Mouse (Mus musculus) forebrain, embryonic 14.5 days (tissue): ENCODE measurements around the gene Ifnab. TPM values are rescaled to one million over a fixed set of nuclear protein-coding genes. Genes with fewer than 3 reads are reported as not detected.

ENCODE experiments used
- ATAC-seq: fragments of 200-750 bp; cut with Nextera tagmentation; 2 replicates; pipeline ENCODE4 v1.8.0; 2017; ENCODE audit warnings: mild to moderate bottlenecking, moderate library complexity
- DNase-seq: peaks from one replicate; pipeline ENCODE4 v3.0.0-alpha.2; 2015; ENCODE audit warnings: low spot score
- H3K27ac ChIP-seq: fragments of 300-500 bp; sonication (generic); 2 replicates; pipeline ENCODE4 v1.5.1; 2014; ENCODE audit warnings: low read depth, mild to moderate bottlenecking, control low read depth, low read length, moderate library complexity
- H3K27me3 ChIP-seq: fragments of 300-500 bp; sonication (generic); replicated peaks from 2 replicates; pipeline ENCODE4 v1.6.1; 2014; ENCODE audit warnings: low read length, control low read depth, mixed read lengths; ENCODE audit not compliant: control insufficient read depth, insufficient read depth
- H3K36me3 ChIP-seq: fragments of 300-500 bp; sonication (generic); 2 replicates; pipeline ENCODE4 v1.6.1; 2014; ENCODE audit warnings: low read length, control low read depth; ENCODE audit not compliant: control insufficient read depth, insufficient read depth
- H3K4me1 ChIP-seq: fragments of 300-500 bp; sonication (generic); 2 replicates; pipeline ENCODE4 v1.6.1; 2014; ENCODE audit warnings: antibody characterized with exemption, low read length, control low read depth; ENCODE audit not compliant: control insufficient read depth, insufficient read depth
- H3K4me2 ChIP-seq: fragments of 300-500 bp; sonication (generic); 2 replicates; pipeline ENCODE4 v1.6.1; 2014; ENCODE audit warnings: mild to moderate bottlenecking, control low read depth, low read length
- H3K4me3 ChIP-seq: fragments of 300-500 bp; sonication (generic); 2 replicates; pipeline ENCODE4 v1.5.1; 2014; ENCODE audit warnings: low read depth, low read length, control low read depth
- H3K9ac ChIP-seq: fragments of 300-500 bp; sonication (generic); 2 replicates; pipeline ENCODE4 v1.6.1; 2014; ENCODE audit warnings: mild to moderate bottlenecking, low read length, control low read depth, moderate library complexity
- H3K9me3 ChIP-seq: fragments of 300-500 bp; sonication (generic); replicated peaks from 2 replicates; pipeline ENCODE4 v1.6.1; 2016; ENCODE audit warnings: low read length, control low read depth, mixed read lengths; ENCODE audit not compliant: control insufficient read depth
- WGBS: fragments of 180-500 bp; shearing (Covaris S2); extraction: QIAGEN DNeasy Blood & Tissue Kit; methylation state at CpG from one replicate; pipeline ENCODE4 v1.1.7; 2014; 5-methylcytosine and 5-hydroxymethylcytosine counted together
- polyA plus RNA-seq: library from polyadenylated mRNA; unstranded; fragments of >200 nt; fragmentation: Nextera tagmentation; extraction: Ambion mirVana; gene quantifications from 2 replicates; pipeline ENCODE4 v1.2.1, GENCODE M21; 2014

Gene Ifnab
- polyA plus RNA-seq = not detected in 2 replicates

DNA sequence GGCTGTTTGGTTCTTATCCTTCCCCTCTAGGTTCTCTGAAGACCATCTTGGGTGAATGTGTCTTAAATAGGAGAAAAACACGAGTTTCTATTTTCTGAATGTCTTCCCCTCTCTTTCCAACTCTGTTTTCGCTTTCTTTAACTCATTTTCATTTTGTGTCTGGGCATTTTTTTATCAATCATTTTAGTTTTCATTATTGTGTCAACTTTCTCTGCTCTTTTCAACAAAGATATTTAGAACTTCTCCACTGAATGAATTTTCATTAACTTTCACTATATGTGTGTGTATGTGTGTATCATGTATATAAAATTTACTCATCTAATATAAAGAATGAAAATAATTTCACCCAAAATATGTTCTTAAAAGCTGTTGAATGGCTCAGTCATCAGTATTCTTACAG is at the start of gene Ifnab:
Ifnab (minus strand) TSS at position 101 of the 400 bp plus-strand sequence.
- ATAC-seq = no peak
- Histone ChIP-seq H3K9me3 (no peaks in the 10 kb centered on the region), H3K36me3 (no peaks in the 10 kb centered on the region), H3K27ac (no peak within 1 kb of the TSS), H3K9ac (no peak within 1 kb of the TSS), H3K4me2 (no peak within 1 kb of the TSS), H3K4me3 (no peak within 1 kb of the TSS), H3K27me3 (no peaks in the 10 kb centered on the region), H3K4me1 (no peaks in the 10 kb centered on the region)
- no peak for DNase-seq
- WGBS = 66% methylated on average over 2 of the region's 2 CpGs

DNA sequence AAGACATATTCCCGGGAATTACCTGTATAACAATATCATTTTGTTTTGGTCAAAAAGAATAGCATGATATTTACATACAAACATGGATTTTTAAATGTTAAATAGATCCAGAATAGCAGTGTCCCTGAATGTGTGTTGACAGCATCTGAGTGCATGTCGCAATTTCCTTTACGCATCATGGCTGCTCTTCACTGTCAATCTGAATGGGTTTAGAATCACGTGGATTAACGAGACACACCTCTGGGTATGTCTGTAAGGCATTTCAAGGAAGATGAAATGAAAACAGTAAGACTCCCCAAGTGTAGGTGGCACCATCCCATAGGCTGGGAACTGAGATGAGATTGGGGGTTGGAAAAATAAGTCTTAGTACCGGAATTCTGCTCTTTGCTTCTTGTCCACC is 47.9 kb upstream of the Ifnab start:
- WGBS = 90% methylated on average over 6 of the region's 6 CpGs
- H3K27ac ChIP-seq = no peak overlapping the region
- H3K4me2 ChIP-seq = no peak overlapping the region
- H3K9ac ChIP-seq = no peak overlapping the region
- ATAC-seq = no peak
- H3K4me1 ChIP-seq = no peaks in the 10 kb centered on the region
- H3K9me3 ChIP-seq = no peaks in the 10 kb centered on the region
- no peak for DNase-seq
- H3K36me3 ChIP-seq = no peaks in the 10 kb centered on the region
- H3K4me3 ChIP-seq = no peak overlapping the region
- no peaks in the 10 kb centered on the region for H3K27me3 ChIP-seq

DNA sequence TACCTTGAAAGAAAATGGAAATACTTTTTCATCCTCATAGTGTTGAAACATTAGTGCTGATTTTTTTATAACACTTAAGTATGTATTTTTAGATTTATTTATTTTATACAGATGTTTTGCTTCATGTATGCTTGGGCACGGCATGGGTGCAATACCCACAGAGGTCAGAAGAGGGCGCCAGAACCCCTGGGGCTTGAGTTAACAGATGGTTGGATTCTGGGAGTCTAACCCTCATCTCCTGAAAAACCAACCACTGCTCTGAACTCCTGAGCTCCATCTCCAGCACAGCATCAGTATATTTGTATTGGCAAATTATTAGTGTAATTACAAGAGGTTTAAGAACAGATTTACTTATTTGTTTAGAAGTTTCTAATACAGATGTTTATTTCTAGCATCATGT is 47.3 kb upstream of the Ifnab start:
- no peak; the same call in 1 of the 2 replicates for ATAC-seq
- 1% methylated on average over 2 of the region's 2 CpGs for WGBS
- Histone ChIP-seq H3K9me3 (no peaks in the 10 kb centered on the region), H3K9ac (no peak overlapping the region), H3K27ac (no peak overlapping the region), H3K4me1 (no peaks in the 10 kb centered on the region), H3K4me2 (no peak overlapping the region), H3K36me3 (no peaks in the 10 kb centered on the region), H3K27me3 (no peaks in the 10 kb centered on the region), H3K4me3 (no peak overlapping the region)
- DNase-seq = peak; percentile 74

DNA sequence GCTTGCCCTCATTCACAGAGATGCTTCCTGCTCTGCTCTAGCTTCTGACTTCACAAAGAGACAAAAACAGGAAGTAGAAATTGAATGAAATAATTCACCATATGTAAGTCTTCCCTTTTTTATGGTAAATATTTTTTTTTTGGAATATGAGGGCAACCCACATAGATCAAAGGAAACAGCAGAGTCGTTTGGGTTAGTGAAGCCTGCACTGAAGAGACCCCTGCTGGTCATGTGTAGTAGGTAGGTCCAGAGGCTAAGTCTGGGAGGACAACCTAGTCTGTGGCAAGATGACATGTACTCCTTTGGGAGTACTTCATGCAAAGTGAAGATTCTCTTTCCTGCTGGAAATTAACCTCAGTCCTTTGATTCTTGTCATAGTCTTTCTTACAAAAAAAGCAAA is 36.2 kb upstream of the Ifnab start:
- H3K27ac ChIP-seq = no peak overlapping the region
- DNase-seq (peak; percentile 36), ATAC-seq (no peak)
- no peak overlapping the region for H3K4me3 ChIP-seq
- no peaks in the 10 kb centered on the region for H3K9me3 ChIP-seq
- no peaks in the 10 kb centered on the region for H3K4me1 ChIP-seq
- no peak overlapping the region for H3K4me2 ChIP-seq
- 3% methylated on average over 1 of the region's 1 CpGs for WGBS
- no peaks in the 10 kb centered on the region for H3K27me3 ChIP-seq
- no peak overlapping the region for H3K9ac ChIP-seq
- H3K36me3 ChIP-seq = no peaks in the 10 kb centered on the region

DNA sequence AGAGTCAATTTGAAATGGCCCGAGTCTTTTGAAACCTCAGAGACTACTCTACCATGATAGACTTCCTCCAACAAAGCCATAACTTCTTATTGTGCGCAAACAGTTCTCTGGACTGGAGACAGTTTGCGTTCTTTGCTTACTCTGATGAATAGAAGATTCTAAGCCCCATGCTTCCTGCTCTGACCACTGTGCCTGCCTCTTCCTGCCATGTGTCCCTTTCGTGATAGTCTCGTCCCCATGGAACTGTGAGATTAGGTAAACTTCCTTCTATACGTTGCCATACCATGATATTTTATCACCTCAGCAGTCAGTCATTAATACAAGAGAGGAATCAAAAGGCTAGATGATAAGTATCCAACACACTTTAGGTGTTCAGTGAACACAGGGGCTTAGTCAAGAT is 35.6 kb upstream of the Ifnab start:
- DNase-seq = no peak

DNA sequence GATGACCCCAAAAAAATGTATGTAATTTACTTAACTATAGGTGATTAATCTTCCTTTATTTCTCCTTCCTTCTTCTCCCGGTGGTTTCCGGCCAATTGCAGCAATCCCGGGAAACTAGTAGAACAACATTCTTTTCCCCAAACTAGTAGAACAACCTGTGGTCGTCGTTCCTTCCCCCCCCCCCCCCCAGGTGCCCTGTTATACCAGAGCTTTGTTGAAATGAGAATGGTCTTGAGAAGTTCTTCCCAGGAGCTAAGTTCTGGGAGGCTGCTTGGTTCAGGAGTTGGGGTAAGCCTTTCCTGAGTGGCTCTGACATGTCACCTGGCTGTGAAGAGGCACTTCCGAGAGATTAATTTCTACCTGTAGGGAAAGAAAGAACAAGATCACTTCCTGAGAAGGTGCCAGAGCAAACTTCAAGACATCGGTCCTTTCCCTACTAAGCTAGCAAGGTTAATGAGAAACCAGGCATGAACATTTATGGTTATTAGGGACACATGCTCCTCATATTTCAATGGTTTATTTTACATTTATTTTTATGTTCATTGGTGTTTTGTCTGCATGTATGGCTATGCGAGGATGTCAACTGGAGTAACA is 32.4 kb upstream of the Ifnab start:
- Histone ChIP-seq H3K27ac (no peak overlapping the region), H3K4me3 (no peak overlapping the region), H3K9ac (no peak overlapping the region), H3K9me3 (no peaks in the 10 kb centered on the region), H3K4me1 (peaks cover 19% of the 10 kb centered on the region), H3K36me3 (peaks cover 13% of the 10 kb centered on the region), H3K4me2 (no peak overlapping the region), H3K27me3 (no peaks in the 10 kb centered on the region)
- WGBS = 76% methylated on average over 8 of the region's 8 CpGs
- no peak for DNase-seq
- ATAC-seq = no peak

More for the DNA sequence above, 35.6 kb upstream of the Ifnab start:
- Histone ChIP-seq H3K9ac (no peak overlapping the region), H3K4me1 (no peaks in the 10 kb centered on the region), H3K27ac (no peak overlapping the region), H3K4me2 (no peak overlapping the region), H3K36me3 (no peaks in the 10 kb centered on the region), H3K4me3 (no peak overlapping the region), H3K27me3 (no peaks in the 10 kb centered on the region), H3K9me3 (no peaks in the 10 kb centered on the region)
- no peak for ATAC-seq
- WGBS = 91% methylated on average over 6 of the region's 6 CpGs

DNA sequence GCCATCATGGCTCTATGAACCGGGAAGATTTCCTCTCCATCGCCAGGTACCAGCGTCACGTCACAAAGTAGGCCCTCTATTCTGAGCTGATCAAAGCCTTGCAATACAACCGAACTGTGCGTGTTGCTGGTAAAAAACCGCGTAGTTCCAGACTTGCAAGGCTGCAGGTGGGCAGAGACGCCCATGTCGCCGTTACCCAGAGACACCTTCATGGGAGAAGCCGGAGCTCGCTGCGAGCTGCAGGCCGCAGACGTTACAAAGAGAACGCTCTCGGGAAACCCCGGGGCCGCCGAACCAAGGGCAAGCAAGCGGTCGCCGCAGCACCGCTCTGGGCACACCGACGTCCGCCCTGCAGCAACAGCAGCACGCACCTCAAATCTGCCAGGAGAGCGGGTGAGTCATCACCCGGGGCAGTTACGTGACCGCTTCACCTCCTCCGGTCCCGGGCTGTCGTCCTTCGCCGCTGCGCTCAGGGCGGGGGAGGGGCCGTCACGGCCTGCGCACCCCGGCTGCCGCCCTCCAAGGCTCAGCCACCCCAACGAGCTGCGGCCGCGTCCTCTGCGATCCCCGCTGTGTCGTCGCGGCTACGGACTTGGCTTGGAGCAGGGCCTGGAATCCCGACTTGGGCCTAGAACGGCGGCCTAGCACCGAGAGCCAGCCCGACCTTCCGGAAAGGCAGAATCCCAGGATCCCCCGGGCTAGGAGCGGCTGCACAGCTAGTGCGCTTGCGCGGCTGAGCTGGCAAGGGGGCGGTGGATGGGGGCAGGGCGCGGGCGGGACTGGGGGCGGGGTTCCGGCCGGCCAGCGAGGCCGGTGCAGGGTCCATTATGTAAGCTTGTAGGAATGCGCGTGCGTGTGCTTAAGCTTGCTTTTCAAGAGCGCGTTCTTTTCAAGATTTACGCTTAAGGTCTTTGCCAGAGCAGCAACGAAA is 30.9 kb upstream of the Ifnab start, which contains the start of the genes Gm26566 and Klhl9:
Gm26566 (plus strand) TSS at position 15 of the 931 bp plus-strand sequence.
Klhl9 (minus strand) TSS at position 675 of the 931 bp plus-strand sequence.
- peak; percentile 98 for DNase-seq
- Histone ChIP-seq H3K4me3 (peak within 1 kb of the TSS; percentile 92), H3K4me2 (peak within 1 kb of the TSS; percentile 78), H3K9me3 (no peaks in the 10 kb centered on the region), H3K27me3 (no peaks in the 10 kb centered on the region), H3K9ac (peak within 1 kb of the TSS; percentile 99), H3K36me3 (peaks cover 19% of the 10 kb centered on the region), H3K4me1 (peaks cover 26% of the 10 kb centered on the region), H3K27ac (peak within 1 kb of the TSS; percentile 96)
- WGBS = 1% methylated on average over 78 of the region's 82 CpGs
- peak; percentile 96 for ATAC-seq

DNA sequence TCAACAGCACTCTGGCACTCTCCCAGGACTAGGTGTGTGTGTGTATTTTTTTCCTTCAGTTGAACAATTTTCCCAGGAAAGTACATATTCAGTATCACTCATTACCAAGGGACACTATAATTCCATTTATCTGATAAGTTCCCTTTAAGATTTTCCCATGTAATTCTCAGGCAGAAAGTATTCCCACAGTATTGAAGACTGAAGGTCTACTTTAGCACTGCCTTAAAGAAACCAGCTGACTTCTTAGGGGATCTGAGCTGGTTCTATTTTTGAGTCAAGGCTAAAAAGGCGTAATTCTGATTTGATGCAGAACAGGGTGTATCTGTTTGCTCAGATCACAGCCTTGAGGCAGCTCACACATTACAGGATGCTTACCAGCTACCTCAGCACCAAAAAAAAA is 27.6 kb upstream of the Ifnab start:
- ATAC-seq = no peak
- Histone ChIP-seq H3K27me3 (no peaks in the 10 kb centered on the region), H3K4me2 (peak overlapping the region; percentile 56), H3K36me3 (peaks cover 31% of the 10 kb centered on the region), H3K27ac (no peak overlapping the region), H3K9me3 (no peaks in the 10 kb centered on the region), H3K4me1 (peaks cover 26% of the 10 kb centered on the region), H3K9ac (peak overlapping the region; percentile 37), H3K4me3 (peak overlapping the region; percentile 22)
- 67% methylated on average over 1 of the region's 1 CpGs for WGBS
- no peak for DNase-seq

DNA sequence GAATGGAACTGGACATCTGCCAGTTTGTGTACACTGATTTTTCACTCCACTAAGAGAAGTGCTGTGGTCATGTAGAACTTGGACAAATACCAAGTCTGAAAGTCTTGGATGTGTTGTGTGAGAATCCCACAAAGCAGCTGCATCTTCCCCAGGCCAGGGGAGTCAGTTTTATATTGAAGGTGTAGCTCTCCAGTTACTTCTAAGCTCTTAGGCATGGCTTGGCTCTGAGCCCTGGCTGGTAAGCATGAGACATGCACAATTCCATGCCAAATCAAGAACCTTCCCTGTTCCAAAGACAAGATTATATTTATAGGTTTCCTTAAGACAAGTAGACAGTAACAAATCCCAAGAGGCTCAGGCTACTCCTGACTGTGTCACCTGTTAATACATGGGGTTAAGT is 23.9 kb upstream of the Ifnab start:
- no peak for ATAC-seq
- no peak overlapping the region for H3K4me2 ChIP-seq
- H3K4me3 ChIP-seq = no peak overlapping the region
- H3K27me3 ChIP-seq = no peaks in the 10 kb centered on the region
- peaks cover 14% of the 10 kb centered on the region for H3K4me1 ChIP-seq
- H3K9me3 ChIP-seq = no peaks in the 10 kb centered on the region
- no peak for DNase-seq
- H3K27ac ChIP-seq = no peak overlapping the region
- H3K36me3 ChIP-seq = peaks cover 24% of the 10 kb centered on the region
- H3K9ac ChIP-seq = no peak overlapping the region
